Mouse (Mus musculus): ENCODE data around the gene Vmn1r234. TPM values are rescaled to one million over a fixed set of nuclear protein-coding genes. Genes with fewer than 3 reads are reported as not detected.
"Not testable (repeated sequence)": the region's sequence is repeated elsewhere in the genome, so short reads cannot be mapped to it uniquely, and the experiment has no call there.

Gene Vmn1r234
- polyA plus RNA-seq (2015; fragmentation: Nextera tagmentation; extraction: Ambion mirVana): not detected in 2 replicates

DNA sequence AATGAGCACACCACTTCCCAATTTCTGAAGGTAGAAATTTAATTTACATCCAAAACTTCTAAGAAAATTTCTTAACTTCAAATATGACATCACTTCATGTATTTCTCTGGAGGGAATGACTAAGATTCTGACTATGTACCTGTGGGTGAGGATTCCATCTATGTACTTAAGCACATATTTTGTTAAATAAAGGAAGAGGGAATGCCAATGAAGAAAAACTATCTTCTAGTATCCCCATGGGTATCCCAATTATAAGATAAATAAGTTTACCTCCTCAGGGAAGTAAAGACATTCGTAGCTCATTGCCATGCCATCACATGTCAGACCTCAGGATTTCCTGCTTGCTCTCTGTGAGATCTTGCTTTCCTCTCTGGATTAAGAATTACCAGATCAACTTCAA is at the start of gene Vmn1r234:
Vmn1r234 (plus strand) TSS at position 301 of the 400 bp plus-strand sequence.
- Histone ChIP-seq H3K9me3 (replicated peaks; ENCODE audit: control insufficient read depth, low read length, poor library complexity, severe bottlenecking) (0 out of 2 replicates have a peak, but pooled peaks cover 3% of the 10 kb centered on the region), H3K4me3 (ENCODE audit: low read depth, low read length) (no peak within 1 kb of the TSS), H3K4me1 (ENCODE audit: control insufficient read depth, insufficient read depth, low read length) (no peaks in the 10 kb centered on the region), H3K4me2 (ENCODE audit: low read length) (no peak within 1 kb of the TSS), H3K36me3 (ENCODE audit: control insufficient read depth, insufficient read depth, low read length) (no peaks in the 10 kb centered on the region), H3K27me3 (ENCODE audit: control insufficient read depth, insufficient read depth, low read depth, low read length) (no peaks in the 10 kb centered on the region), H3K9ac (ENCODE audit: low read depth, low read length) (no peak within 1 kb of the TSS), H3K27ac (ENCODE audit: low read length) (no peak within 1 kb of the TSS)
- ATAC-seq: no peak
- 92% methylated on average over 1 of the region's 1 CpGs for WGBS

DNA sequence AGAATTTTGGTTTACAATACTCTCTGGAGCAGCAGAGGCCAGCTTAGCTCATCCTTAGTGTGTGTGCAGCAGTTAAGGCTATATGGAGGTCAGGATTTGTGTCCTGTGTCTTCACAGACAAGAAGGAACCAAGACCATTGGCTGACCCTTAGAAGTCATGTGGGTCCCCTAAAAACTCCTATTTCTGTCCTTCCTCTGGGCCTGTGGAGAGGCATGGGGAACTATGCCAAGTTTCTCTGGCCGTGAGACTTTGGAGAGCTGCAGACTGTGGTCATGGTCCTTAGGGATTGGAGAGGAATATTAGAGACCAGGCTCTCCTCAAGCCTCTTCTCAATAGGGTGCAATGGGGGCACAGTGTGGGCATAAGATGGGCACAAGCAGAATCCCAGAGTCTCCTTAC is 14.8 kb upstream of the Vmn1r234 start:
- H3K9me3 ChIP-seq (replicated peaks; ENCODE audit: control insufficient read depth, low read length, poor library complexity, severe bottlenecking); H3K36me3 ChIP-seq (ENCODE audit: control insufficient read depth, insufficient read depth, low read length); H3K4me2 ChIP-seq (ENCODE audit: low read length); H3K4me1 ChIP-seq (ENCODE audit: control insufficient read depth, insufficient read depth, low read length); H3K9ac ChIP-seq (ENCODE audit: low read depth, low read length); H3K27me3 ChIP-seq (ENCODE audit: control insufficient read depth, insufficient read depth, low read depth, low read length); H3K4me3 ChIP-seq (ENCODE audit: low read depth, low read length); ATAC-seq; H3K27ac ChIP-seq (ENCODE audit: low read length): not testable (repeated sequence)
- WGBS: 88% methylated on average over 1 of the region's 1 CpGs

DNA sequence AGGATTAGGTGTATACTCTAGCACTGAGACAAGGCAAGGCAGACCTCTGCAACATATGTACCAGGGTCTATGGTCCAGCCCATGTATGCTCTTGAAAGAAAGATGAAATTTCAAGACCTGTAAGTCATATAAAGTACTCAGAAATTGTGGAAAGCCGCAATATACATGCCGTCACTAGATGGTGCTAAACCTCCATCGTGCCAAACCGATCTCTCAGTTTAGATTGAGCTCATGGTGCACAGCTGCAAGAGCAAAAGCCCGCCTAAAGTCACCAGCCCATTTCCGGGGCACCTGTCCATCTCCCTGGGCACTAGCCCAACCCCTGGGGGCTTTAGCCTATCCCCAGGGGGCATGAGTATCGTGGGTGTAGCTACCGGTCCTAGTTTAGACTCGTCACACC is 5.8 kb downstream of the Vmn1r234 start:
- no peak overlapping the region for H3K4me3 ChIP-seq (ENCODE audit: low read depth, low read length)
- H3K36me3 ChIP-seq (ENCODE audit: control insufficient read depth, insufficient read depth, low read length): no peaks in the 10 kb centered on the region
- H3K9ac ChIP-seq (ENCODE audit: low read depth, low read length): no peak overlapping the region
- no peak overlapping the region for H3K4me2 ChIP-seq (ENCODE audit: low read length)
- no peak overlapping the region for H3K27ac ChIP-seq (ENCODE audit: low read length)
- no peaks in the 10 kb centered on the region for H3K27me3 ChIP-seq (ENCODE audit: control insufficient read depth, insufficient read depth, low read depth, low read length)
- 33% methylated on average over 9 of the region's 9 CpGs for WGBS
- ATAC-seq: no peak
- peaks cover 5% of the 10 kb centered on the region; the same call in 1 of the 2 replicates for H3K9me3 ChIP-seq (replicated peaks; ENCODE audit: control insufficient read depth, low read length, poor library complexity, severe bottlenecking)
- H3K4me1 ChIP-seq (ENCODE audit: control insufficient read depth, insufficient read depth, low read length): no peaks in the 10 kb centered on the region

GRCm38 (mm10) chr17:21256111-21256510 is 30.2 kb downstream of the Vmn1r234 start, which contains the start of gene Vmn1r235:
Gene Vmn1r235, plus strand, starts transcription at chr17:21256411.
- Histone ChIP-seq H3K36me3 (ENCODE audit: control insufficient read depth, insufficient read depth, low read length) (no peaks in the 10 kb centered on the region), H3K4me2 (ENCODE audit: low read length) (no peak within 1 kb of the TSS), H3K27me3 (ENCODE audit: control insufficient read depth, insufficient read depth, low read depth, low read length) (no peaks in the 10 kb centered on the region), H3K4me3 (ENCODE audit: low read depth, low read length) (no peak within 1 kb of the TSS), H3K9ac (ENCODE audit: low read depth, low read length) (no peak within 1 kb of the TSS), H3K27ac (ENCODE audit: low read length) (no peak within 1 kb of the TSS), H3K9me3 (replicated peaks; ENCODE audit: control insufficient read depth, low read length, poor library complexity, severe bottlenecking) (no peaks in the 10 kb centered on the region; the same call in 1 of the 2 replicates), H3K4me1 (ENCODE audit: control insufficient read depth, insufficient read depth, low read length) (no peaks in the 10 kb centered on the region)
- ATAC-seq: no peak

DNA sequence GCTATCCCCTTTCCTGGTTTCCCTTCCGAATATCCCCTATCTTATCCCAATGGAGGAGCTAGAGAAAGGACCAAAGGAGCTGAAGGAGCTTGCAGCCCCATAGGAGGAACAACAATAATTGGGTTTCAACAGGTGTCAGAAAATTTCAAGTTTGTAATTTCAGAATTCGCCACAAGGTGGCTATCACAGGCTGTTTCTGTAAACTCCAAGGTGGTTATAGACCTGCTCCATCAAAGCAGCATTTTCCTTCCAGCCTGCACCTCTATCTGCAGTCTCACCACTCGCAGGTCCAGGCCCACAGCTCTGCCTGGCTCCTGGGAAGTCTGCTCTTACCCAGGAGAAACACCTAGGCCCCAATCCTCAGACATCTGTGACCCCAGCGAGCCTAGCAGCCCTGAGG is 46.2 kb downstream of the Vmn1r234 start:
- 0 out of 2 replicates have a peak, but pooled peaks have one; percentile 32 for ATAC-seq
- no peaks in the 10 kb centered on the region for H3K27me3 ChIP-seq (ENCODE audit: control insufficient read depth, insufficient read depth, low read depth, low read length)
- WGBS: 13% methylated on average over 4 of the region's 4 CpGs
- H3K4me1 ChIP-seq (ENCODE audit: control insufficient read depth, insufficient read depth, low read length): no peaks in the 10 kb centered on the region
- no peaks in the 10 kb centered on the region for H3K9me3 ChIP-seq (replicated peaks; ENCODE audit: control insufficient read depth, low read length, poor library complexity, severe bottlenecking)
- H3K9ac ChIP-seq (ENCODE audit: low read depth, low read length): no peak overlapping the region
- no peak overlapping the region for H3K4me2 ChIP-seq (ENCODE audit: low read length)
- H3K4me3 ChIP-seq (ENCODE audit: low read depth, low read length): no peak overlapping the region
- no peaks in the 10 kb centered on the region for H3K36me3 ChIP-seq (ENCODE audit: control insufficient read depth, insufficient read depth, low read length)
- no peak overlapping the region for H3K27ac ChIP-seq (ENCODE audit: low read length)

DNA sequence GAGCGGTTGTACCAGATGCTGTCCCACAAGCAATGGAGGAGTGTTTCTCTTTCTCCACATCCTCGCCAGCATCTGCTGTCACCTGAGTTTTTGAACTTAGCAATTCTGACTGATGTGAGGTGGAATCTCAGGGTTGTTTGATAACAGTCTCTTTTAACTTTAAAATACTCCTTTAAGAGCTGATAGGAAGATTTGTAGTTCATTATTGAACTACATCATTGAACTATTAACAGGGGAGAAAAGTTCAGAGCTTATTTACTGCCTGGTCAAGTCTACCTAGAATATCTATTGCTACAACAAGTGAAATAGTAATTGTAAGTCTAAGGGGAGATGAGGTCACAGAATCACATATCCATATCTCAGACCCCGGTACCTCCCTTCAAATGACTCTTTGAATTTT is 56.8 kb downstream of the Vmn1r234 start, which contains the start of gene Vmn1r236:
Vmn1r236 (plus strand) TSS at position 301 of the 400 bp plus-strand sequence.
- 84% methylated on average over 3 of the region's 3 CpGs for WGBS
- H3K4me3 ChIP-seq (ENCODE audit: low read depth, low read length): no peak within 1 kb of the TSS
- ATAC-seq: no peak

DNA sequence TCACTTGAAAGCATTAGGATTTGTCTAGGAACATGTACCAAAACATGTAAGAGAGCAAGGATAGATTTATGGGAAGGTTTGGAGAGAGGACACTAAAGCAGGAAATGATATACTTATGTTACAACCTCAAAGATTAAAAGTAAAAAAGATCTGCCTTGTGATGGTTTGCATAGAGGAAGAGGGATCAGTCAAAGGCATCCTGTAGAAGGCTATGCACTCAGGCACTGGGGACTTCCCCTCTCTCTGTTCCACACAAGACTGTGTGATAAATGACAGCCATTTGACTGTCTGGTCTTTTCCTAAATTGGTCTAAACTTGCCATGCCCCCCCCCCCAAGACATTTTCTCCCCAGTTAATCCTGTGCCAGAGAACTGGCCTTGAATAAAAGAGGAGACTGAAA is 58.5 kb downstream of the Vmn1r234 start:
- H3K27me3 ChIP-seq (ENCODE audit: control insufficient read depth, insufficient read depth, low read depth, low read length): no peaks in the 10 kb centered on the region
- H3K27ac ChIP-seq (ENCODE audit: low read length): no peak overlapping the region
- no peaks in the 10 kb centered on the region for H3K36me3 ChIP-seq (ENCODE audit: control insufficient read depth, insufficient read depth, low read length)
- H3K4me2 ChIP-seq (ENCODE audit: low read length): no peak overlapping the region
- no peak overlapping the region for H3K9ac ChIP-seq (ENCODE audit: low read depth, low read length)
- H3K9me3 ChIP-seq (replicated peaks; ENCODE audit: control insufficient read depth, low read length, poor library complexity, severe bottlenecking): no peaks in the 10 kb centered on the region
- ATAC-seq: no peak
- H3K4me3 ChIP-seq (ENCODE audit: low read depth, low read length): no peak overlapping the region
- H3K4me1 ChIP-seq (ENCODE audit: control insufficient read depth, insufficient read depth, low read length): no peaks in the 10 kb centered on the region

More for the DNA sequence above, 56.8 kb downstream of the Vmn1r234 start, which contains the start of gene Vmn1r236:
- Histone ChIP-seq H3K9ac (ENCODE audit: low read depth, low read length) (no peak within 1 kb of the TSS), H3K9me3 (replicated peaks; ENCODE audit: control insufficient read depth, low read length, poor library complexity, severe bottlenecking) (no peaks in the 10 kb centered on the region), H3K4me1 (ENCODE audit: control insufficient read depth, insufficient read depth, low read length) (no peaks in the 10 kb centered on the region), H3K27me3 (ENCODE audit: control insufficient read depth, insufficient read depth, low read depth, low read length) (no peaks in the 10 kb centered on the region), H3K27ac (ENCODE audit: low read length) (no peak within 1 kb of the TSS), H3K4me2 (ENCODE audit: low read length) (no peak within 1 kb of the TSS), H3K36me3 (ENCODE audit: control insufficient read depth, insufficient read depth, low read length) (no peaks in the 10 kb centered on the region)

Small RNAs within 50 kb of the gene (microRNA-seq; reads per million reads assigned to microRNA genes)
- gene Gm26384: not detected

Other genes with a start within 250 kb of the Vmn1r234 start
- gene Vmn1r233, start 229.6 kb upstream of the Vmn1r234 start, polyA plus RNA-seq (2015; fragmentation: Nextera tagmentation; extraction: Ambion mirVana): not detected in 2 replicates
- 17.1 and 18.8 TPM in 2 replicates for gene Zfp160, start 217.2 kb upstream of the Vmn1r234 start, polyA plus RNA-seq (2015; fragmentation: Nextera tagmentation; extraction: Ambion mirVana)
- not detected in 2 replicates for gene Vmn1r235, start 30.3 kb downstream of the Vmn1r234 start, polyA plus RNA-seq (2015; fragmentation: Nextera tagmentation; extraction: Ambion mirVana)
- gene Vmn1r236, start 56.9 kb downstream of the Vmn1r234 start, polyA plus RNA-seq (2015; fragmentation: Nextera tagmentation; extraction: Ambion mirVana): not detected in 2 replicates
- not detected in 2 replicates for gene Vmn1r237, start 85.8 kb downstream of the Vmn1r234 start, polyA plus RNA-seq (2015; fragmentation: Nextera tagmentation; extraction: Ambion mirVana)
- gene Zfp677, start 157.7 kb downstream of the Vmn1r234 start, polyA plus RNA-seq (2015; fragmentation: Nextera tagmentation; extraction: Ambion mirVana): 5.8 and 6.1 TPM in 2 replicates
- 6.3 and 7.8 TPM in 2 replicates for gene Zfp54, start 197.1 kb downstream of the Vmn1r234 start, polyA plus RNA-seq (2015; fragmentation: Nextera tagmentation; extraction: Ambion mirVana)
- gene Zfp51, start 224.3 kb downstream of the Vmn1r234 start, polyA plus RNA-seq (2015; fragmentation: Nextera tagmentation; extraction: Ambion mirVana): 12.4 and 15.2 TPM in 2 replicates